In the genomic region with DNA sequence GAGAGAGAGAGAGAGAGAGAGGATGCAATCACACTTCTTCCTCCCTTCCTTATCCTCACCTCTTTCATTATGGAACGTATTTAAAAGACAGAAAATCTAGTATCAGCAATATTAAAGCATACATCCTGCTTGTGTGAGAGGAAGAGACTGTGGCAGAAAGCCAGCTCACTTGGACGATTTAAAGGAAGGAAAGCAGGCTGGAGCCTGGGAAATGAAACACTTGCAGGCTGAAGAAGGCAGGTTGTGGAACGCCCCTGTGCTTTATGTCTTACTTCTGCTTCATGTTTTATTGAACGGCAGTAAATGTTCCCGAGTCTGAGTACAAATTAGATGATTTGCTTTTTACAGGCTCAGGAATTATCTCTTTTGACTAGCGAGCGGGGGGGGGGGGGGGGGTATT, we compare ENCODE assay signal across 8 mouse cellular contexts. TPM values are rescaled to one million over a fixed set of nuclear protein-coding genes. Genes with fewer than 3 reads are reported as not detected.
DNase-seq lines count a peak whose midpoint lies in the region; ATAC-seq and TF ChIP-seq lines count a peak whose summit lies in the region.

No protein-coding gene starts in this region.

- no peak for ATAC-seq in heart, embryonic 15.5 days (replicated peaks; ENCODE audit: insufficient number of reproducible peaks, insufficient read depth, low FRiP score, low read depth)

- no peaks in the 10 kb centered on the region for H3K9me3 ChIP-seq in heart, embryonic 15.5 days (replicated peaks)

- intact Hi-C loops in gastrocnemius, adult 2 months (cut with DNase I), result no loop called here

- H3K27me3 ChIP-seq in heart, embryonic 15.5 days, result no peaks in the 10 kb centered on the region

- no peaks in the 10 kb centered on the region for H3K36me3 ChIP-seq in heart, embryonic 15.5 days

- no peak for DNase-seq in gastrocnemius, adult 2 months
- no peak for DNase-seq in gastrocnemius, adult 8-10 months (ENCODE audit: low spot score in 2 of 2)
- DNase-seq in MN1 (ENCODE audit: low spot score), result peak; percentile 35
- peak; percentile 14 to 20 for DNase-seq in layer of hippocampus, postnatal 25 days (ENCODE audit: extremely low spot score in 1 of 2, low spot score in 1 of 2)
- DNase-seq in right cerebral cortex, postnatal 36 days (ENCODE audit: low spot score in 2 of 2), result peak; percentile 12 to 23
- DNase-seq in testis, postnatal 14 days (ENCODE audit: low spot score), result no peak
- DNase-seq in urinary bladder, postnatal 36 days (ENCODE audit: low spot score in 2 of 2), result no peak

- peak overlapping the region; percentile 43 for H3K4me3 ChIP-seq in gastrocnemius, adult 2 months
- H3K4me3 ChIP-seq in heart, embryonic 15.5 days, result no peak overlapping the region

- no peak overlapping the region for H3K9ac ChIP-seq in heart, embryonic 15.5 days

- peaks cover 4% of the 10 kb centered on the region for H3K4me1 ChIP-seq in heart, embryonic 15.5 days (replicated peaks)

- 0 out of 2 replicates have a peak overlapping the region, but pooled peaks have one; percentile 0 for H3K4me2 ChIP-seq in heart, embryonic 15.5 days

- 36% methylated on average over 7 of the region's 7 CpGs for WGBS in heart, embryonic 15.5 days

- TF ChIP-seq CTCF in gastrocnemius, adult 2 months (IDR thresholded peaks at IDR 0.05), result no peak

- H3K27ac ChIP-seq in gastrocnemius, adult 2 months, result no peak overlapping the region
- H3K27ac ChIP-seq in heart, embryonic 15.5 days, result peak overlapping the region; percentile 31; the same call in 1 of the 2 replicates

RNA-seq across cellular contexts. Expression of a gene that starts 29.1 kb away (rescaled TPM):
- not detected for total RNA-seq in gastrocnemius, adult 2 months (2021)
- not detected for total RNA-seq in gastrocnemius, adult 8-10 months (2022)
- not detected in 2 replicates for polyA plus RNA-seq in heart, embryonic 15.5 days (2015; fragmentation: Nextera tagmentation; extraction: Ambion mirVana)
- not detected for total RNA-seq in layer of hippocampus, postnatal 25 days (2021)

Comparison
In these comparisons a context has a peak if more than half of its experiments do, and no peak if none do; other contexts are left out.
1. DNase-seq: peak in MN1 (single experiment), layer of hippocampus, postnatal 25 days (2 of 2) and right cerebral cortex, postnatal 36 days (2 of 2); none in gastrocnemius, adult 2 months (single experiment), gastrocnemius, adult 8-10 months (0 of 2), testis, postnatal 14 days (single experiment) and urinary bladder, postnatal 36 days (0 of 2).